Mouse (Mus musculus) hindbrain, embryonic 14.5 days (tissue): ENCODE data around the gene Gpr183. TPM values are rescaled to one million over a fixed set of nuclear protein-coding genes. Genes with fewer than 3 reads are reported as not detected.

Experiments
- ATAC-seq: fragments of 200-750 bp; cut with Nextera tagmentation; 2 replicates; pipeline ENCODE4 v1.8.0; 2017; ENCODE audit warnings: moderate number of reproducible peaks, mild to moderate bottlenecking, moderate TSS enrichment, moderate library complexity; ENCODE audit not compliant: low FRiP score
- DNase-seq: peaks from one replicate; pipeline ENCODE4 v3.0.0-alpha.2; 2015; ENCODE audit warnings: low spot score
- H3K27ac ChIP-seq: fragments of 300-500 bp; sonication (generic); 2 replicates; pipeline ENCODE4 v1.5.1; 2014; ENCODE audit warnings: mild to moderate bottlenecking, moderate library complexity
- H3K27me3 ChIP-seq: fragments of 300-500 bp; sonication (generic); 2 replicates; pipeline ENCODE4 v1.6.1; 2014; ENCODE audit warnings: mild to moderate bottlenecking, low read length, mixed read lengths; ENCODE audit not compliant: control insufficient read depth, insufficient read depth
- H3K36me3 ChIP-seq: fragments of 300-500 bp; sonication (generic); replicated peaks from 2 replicates; pipeline ENCODE4 v1.6.1; 2014; ENCODE audit not compliant: control insufficient read depth, insufficient read depth
- H3K4me1 ChIP-seq: fragments of 300-500 bp; sonication (generic); replicated peaks from 2 replicates; pipeline ENCODE4 v1.6.1; 2014; ENCODE audit warnings: antibody characterized with exemption, low read length, mixed read lengths; ENCODE audit not compliant: control insufficient read depth, insufficient read depth
- H3K4me2 ChIP-seq: fragments of 300-500 bp; sonication (generic); replicated peaks from 2 replicates; pipeline ENCODE4 v1.6.1; 2014; ENCODE audit warnings: mild to moderate bottlenecking, moderate library complexity
- H3K4me3 ChIP-seq: fragments of 300-500 bp; sonication (generic); replicated peaks from 2 replicates; pipeline ENCODE4 v1.5.1; 2014; ENCODE audit warnings: mild to moderate bottlenecking, low read length
- H3K9ac ChIP-seq: fragments of 300-500 bp; sonication (generic); 2 replicates; pipeline ENCODE4 v1.6.1; 2014
- H3K9me3 ChIP-seq: fragments of 300-500 bp; sonication (generic); 2 replicates; pipeline ENCODE4 v1.6.1; 2016; ENCODE audit warnings: low read length; ENCODE audit not compliant: control insufficient read depth
- WGBS: fragments of 180-500 bp; shearing (Covaris S2); extraction: QIAGEN DNeasy Blood & Tissue Kit; methylation state at CpG from one replicate; pipeline ENCODE4 v1.1.7; 2014; 5-methylcytosine and 5-hydroxymethylcytosine counted together
- polyA plus RNA-seq: library from polyadenylated mRNA; unstranded; fragments of >200 nt; fragmentation: Nextera tagmentation; extraction: Ambion mirVana; gene quantifications from 2 replicates; pipeline ENCODE4 v1.2.1, GENCODE M21; 2014

Gene Gpr183
- polyA plus RNA-seq, 1 experiment from 2014 or later: 1.4 TPM

GRCm38 (mm10) chr14:121973114-121973513 lies 8.1 kb upstream of the Gpr183 start:
- DNase-seq (no peak), ATAC-seq (no peak)
- Histone ChIP-seq H3K4me1 (no peaks in the 10 kb centered on the region), H3K4me2 (no peak overlapping the region), H3K27ac (no peak overlapping the region), H3K27me3 (no peaks in the 10 kb centered on the region), H3K4me3 (no peak overlapping the region), H3K36me3 (0 out of 2 replicates have a peak, but pooled peaks cover 3% of the 10 kb centered on the region), H3K9ac (no peak overlapping the region), H3K9me3 (no peaks in the 10 kb centered on the region)
- 94% methylated on average over 10 of the region's 10 CpGs for WGBS

GRCm38 (mm10) chr14:121970402-121970801 lies 5.4 kb upstream of the Gpr183 start:
- Histone ChIP-seq H3K4me3 (no peak overlapping the region), H3K4me2 (no peak overlapping the region), H3K9ac (no peak overlapping the region), H3K4me1 (no peaks in the 10 kb centered on the region), H3K9me3 (no peaks in the 10 kb centered on the region), H3K27ac (no peak overlapping the region), H3K36me3 (0 out of 2 replicates have a peak, but pooled peaks cover 3% of the 10 kb centered on the region), H3K27me3 (no peaks in the 10 kb centered on the region)
- 89% methylated on average over 1 of the region's 1 CpGs for WGBS
- no peak for ATAC-seq
- DNase-seq: no peak

GRCm38 (mm10) chr14:121967095-121967494 lies 2.1 kb upstream of the Gpr183 start:
- Histone ChIP-seq H3K27me3 (no peaks in the 10 kb centered on the region), H3K9me3 (no peaks in the 10 kb centered on the region), H3K4me3 (no peak overlapping the region), H3K9ac (no peak overlapping the region), H3K4me2 (no peak overlapping the region), H3K27ac (no peak overlapping the region), H3K4me1 (no peaks in the 10 kb centered on the region), H3K36me3 (no peaks in the 10 kb centered on the region)
- no peak for ATAC-seq
- WGBS: 93% methylated on average over 4 of the region's 4 CpGs
- DNase-seq: no peak

- Histone ChIP-seq H3K36me3 (no peaks in the 10 kb centered on the region), H3K27me3 (no peaks in the 10 kb centered on the region), H3K9me3 (no peaks in the 10 kb centered on the region), H3K27ac (no peak overlapping the region), H3K4me1 (no peaks in the 10 kb centered on the region), H3K4me2 (no peak overlapping the region), H3K4me3 (no peak overlapping the region), H3K9ac (no peak overlapping the region)
- ATAC-seq: no peak
- DNase-seq: no peak
- WGBS: 92% methylated on average over 4 of the region's 4 CpGs
Measured at GRCm38 (mm10) chr14:121965461-121965860, 466 bp upstream of the Gpr183 start.

- H3K36me3 ChIP-seq: no peaks in the 10 kb centered on the region
- no peak overlapping the region; the same call in 1 of the 2 replicates for H3K27ac ChIP-seq
- no peak overlapping the region for H3K9ac ChIP-seq
- no peak overlapping the region for H3K4me3 ChIP-seq
- ATAC-seq: no peak
- no peaks in the 10 kb centered on the region for H3K4me1 ChIP-seq
- no peaks in the 10 kb centered on the region for H3K9me3 ChIP-seq
- no peak for DNase-seq
- no peak overlapping the region for H3K4me2 ChIP-seq
- H3K27me3 ChIP-seq: no peaks in the 10 kb centered on the region
- 65% methylated on average over 4 of the region's 4 CpGs for WGBS
Measured at GRCm38 (mm10) chr14:121963942-121964335, 1.1 kb downstream of the Gpr183 start.

GRCm38 (mm10) chr14:121963251-121963941 lies 1.6 kb downstream of the Gpr183 start:
- H3K27ac ChIP-seq: no peak overlapping the region; the same call in 1 of the 2 replicates
- no peaks in the 10 kb centered on the region for H3K9me3 ChIP-seq
- H3K4me1 ChIP-seq: no peaks in the 10 kb centered on the region
- H3K4me2 ChIP-seq: no peak overlapping the region
- no peaks in the 10 kb centered on the region for H3K27me3 ChIP-seq
- H3K4me3 ChIP-seq: no peak overlapping the region
- DNase-seq (peak; percentile 31), ATAC-seq (no peak)
- no peak overlapping the region for H3K9ac ChIP-seq
- H3K36me3 ChIP-seq: no peaks in the 10 kb centered on the region
- WGBS: 71% methylated on average over 9 of the region's 9 CpGs

GRCm38 (mm10) chr14:121962128-121962890 lies 2.7 kb downstream of the Gpr183 start:
- no peak for ATAC-seq
- no peaks in the 10 kb centered on the region for H3K4me1 ChIP-seq
- H3K9me3 ChIP-seq: no peaks in the 10 kb centered on the region
- H3K4me3 ChIP-seq: no peak overlapping the region
- no peak overlapping the region for H3K9ac ChIP-seq
- DNase-seq: no peak
- H3K27me3 ChIP-seq: no peaks in the 10 kb centered on the region
- 76% methylated on average over 14 of the region's 14 CpGs for whole genome bisulfite sequencing
- no peak overlapping the region for H3K27ac ChIP-seq
- no peak overlapping the region for H3K4me2 ChIP-seq
- H3K36me3 ChIP-seq: no peaks in the 10 kb centered on the region

- H3K27me3 ChIP-seq: no peaks in the 10 kb centered on the region
- H3K4me2 ChIP-seq: no peak overlapping the region
- no peaks in the 10 kb centered on the region for H3K4me1 ChIP-seq
- H3K27ac ChIP-seq: no peak overlapping the region
- no peak overlapping the region for H3K4me3 ChIP-seq
- H3K36me3 ChIP-seq: no peaks in the 10 kb centered on the region
- 87% methylated on average over 12 of the region's 12 CpGs for WGBS
- no peaks in the 10 kb centered on the region for H3K9me3 ChIP-seq
- DNase-seq: no peak
- ATAC-seq: no peak
- H3K9ac ChIP-seq: no peak overlapping the region
Measured at GRCm38 (mm10) chr14:121961496-121962127, 3.4 kb downstream of the Gpr183 start.

GRCm38 (mm10) chr14:121960997-121961396 lies 4.0 kb downstream of the Gpr183 start:
- ATAC-seq (no peak), DNase-seq (no peak)
- no peak overlapping the region for H3K4me2 ChIP-seq
- H3K36me3 ChIP-seq: no peaks in the 10 kb centered on the region
- no peaks in the 10 kb centered on the region for H3K27me3 ChIP-seq
- H3K9ac ChIP-seq: no peak overlapping the region
- WGBS: 76% methylated on average over 6 of the region's 6 CpGs
- H3K9me3 ChIP-seq: no peaks in the 10 kb centered on the region
- H3K4me1 ChIP-seq: no peaks in the 10 kb centered on the region
- no peak overlapping the region for H3K27ac ChIP-seq
- H3K4me3 ChIP-seq: no peak overlapping the region
